Mouse (Mus musculus) WW6 (cell line): ENCODE results near the gene Ciapin1.

Experiments used
- DNase-seq: peaks from one replicate; pipeline ENCODE4 v3.0.0-alpha.2; 2013; ENCODE audit warnings: low read depth, low spot score

Ciapin1 gene

DNA sequence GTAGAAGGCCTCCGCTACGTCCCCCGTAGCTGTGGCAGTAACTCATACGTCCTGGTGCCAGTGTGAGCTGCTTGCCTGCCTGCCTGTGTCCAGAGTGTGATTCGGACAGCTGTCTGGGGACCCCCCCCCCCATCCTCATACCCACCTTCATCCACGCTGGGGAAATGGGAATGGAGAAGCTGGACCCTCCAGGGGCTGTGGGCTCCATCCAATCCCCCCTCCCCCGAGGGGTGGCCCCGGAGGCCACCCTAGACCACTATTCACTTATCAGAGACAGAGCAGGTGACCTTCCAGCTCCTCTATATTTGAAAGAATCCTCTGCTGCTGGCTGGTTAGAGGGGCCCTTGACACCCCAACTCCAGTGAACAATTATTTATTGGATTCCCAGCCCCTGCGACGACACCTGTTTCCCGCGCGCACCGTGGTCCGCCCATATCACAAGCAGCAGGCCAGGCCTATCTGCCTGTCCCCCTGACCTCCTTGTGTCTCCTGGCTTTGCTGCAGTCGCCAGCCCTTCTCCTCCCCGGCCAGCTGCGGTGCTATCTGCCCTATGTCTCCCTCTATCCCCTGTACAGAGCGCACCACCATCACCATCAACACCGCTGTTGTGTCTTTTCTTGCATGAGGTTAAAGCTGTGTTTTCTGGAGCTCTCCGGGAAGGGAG is 57.5 kb downstream of the Ciapin1 start:
- no peak for DNase-seq

DNA sequence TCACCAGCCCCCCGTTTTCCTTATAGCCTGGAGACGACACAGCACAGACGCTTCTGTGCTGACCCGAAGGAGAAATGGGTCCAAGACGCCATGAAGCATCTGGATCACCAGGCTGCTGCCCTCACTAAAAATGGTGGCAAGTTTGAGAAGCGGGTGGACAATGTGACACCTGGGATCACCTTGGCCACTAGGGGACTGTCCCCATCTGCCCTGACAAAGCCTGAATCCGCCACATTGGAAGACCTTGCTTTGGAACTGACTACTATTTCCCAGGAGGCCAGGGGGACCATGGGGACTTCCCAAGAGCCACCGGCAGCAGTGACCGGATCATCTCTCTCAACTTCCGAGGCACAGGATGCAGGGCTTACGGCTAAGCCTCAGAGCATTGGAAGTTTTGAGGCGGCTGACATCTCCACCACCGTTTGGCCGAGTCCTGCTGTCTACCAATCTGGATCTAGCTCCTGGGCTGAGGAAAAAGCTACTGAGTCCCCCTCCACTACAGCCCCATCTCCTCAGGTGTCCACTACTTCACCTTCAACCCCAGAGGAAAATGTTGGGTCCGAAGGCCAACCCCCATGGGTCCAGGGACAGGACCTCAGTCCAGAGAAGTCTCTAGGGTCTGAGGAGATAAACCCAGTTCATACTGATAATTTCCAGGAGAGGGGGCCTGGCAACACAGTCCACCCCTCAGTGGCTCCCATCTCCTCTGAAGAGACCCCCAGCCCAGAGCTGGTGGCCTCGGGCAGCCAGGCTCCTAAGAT is 58.4 kb downstream of the Ciapin1 start:
- no peak for DNase-seq

DNA sequence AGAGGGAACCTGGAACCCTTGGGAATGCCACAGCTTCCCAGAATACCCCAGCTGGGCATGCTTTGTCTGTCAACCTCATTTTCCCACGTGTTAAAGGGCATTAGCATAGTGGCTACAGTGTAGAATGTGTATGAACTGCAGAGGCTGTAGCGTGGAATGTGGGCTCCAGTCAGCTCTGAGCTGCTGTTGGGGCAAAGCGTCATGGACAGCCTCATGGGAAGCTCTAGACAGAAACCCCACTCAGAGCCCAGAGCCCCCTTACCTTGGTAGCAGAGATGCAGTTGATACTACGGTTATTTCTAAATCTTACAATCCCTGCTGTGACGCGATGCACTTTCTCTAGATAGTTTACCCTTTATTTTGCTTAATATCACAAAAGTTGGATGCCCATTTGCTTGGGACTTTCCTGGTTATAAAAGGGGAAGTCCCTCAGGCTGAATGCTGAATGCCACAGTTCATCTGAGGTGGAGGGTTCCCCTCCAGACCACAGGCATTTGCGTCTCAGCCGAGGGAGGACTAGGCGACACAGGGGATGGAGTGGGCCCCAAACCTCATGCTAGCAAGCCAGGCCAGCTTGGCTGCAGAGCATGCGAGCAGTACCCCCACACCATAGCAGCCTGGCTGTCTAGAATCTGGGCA is 59.1 kb downstream of the Ciapin1 start:
- DNase-seq: no peak

DNA sequence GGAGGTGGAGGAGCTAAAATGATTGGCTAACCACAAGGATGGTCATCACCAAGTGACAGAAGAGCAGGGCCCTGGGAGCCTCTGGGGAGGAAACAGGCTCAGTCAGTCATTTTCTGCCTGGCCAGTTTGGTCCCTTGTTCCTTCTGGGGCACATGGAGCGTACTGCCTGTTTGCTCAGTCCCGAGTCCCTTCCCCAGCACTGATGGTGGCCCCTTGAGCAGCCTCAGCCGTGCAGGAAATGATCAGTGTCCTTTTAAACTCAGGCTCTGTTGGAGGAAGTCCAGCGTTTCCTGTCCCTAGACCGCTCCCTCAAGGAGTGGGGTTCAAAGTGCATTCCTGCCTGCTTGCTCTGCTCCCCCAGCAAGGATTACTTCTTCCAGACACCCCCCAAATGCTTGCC is 59.7 kb downstream of the Ciapin1 start:
- no peak for DNase-seq

DNA sequence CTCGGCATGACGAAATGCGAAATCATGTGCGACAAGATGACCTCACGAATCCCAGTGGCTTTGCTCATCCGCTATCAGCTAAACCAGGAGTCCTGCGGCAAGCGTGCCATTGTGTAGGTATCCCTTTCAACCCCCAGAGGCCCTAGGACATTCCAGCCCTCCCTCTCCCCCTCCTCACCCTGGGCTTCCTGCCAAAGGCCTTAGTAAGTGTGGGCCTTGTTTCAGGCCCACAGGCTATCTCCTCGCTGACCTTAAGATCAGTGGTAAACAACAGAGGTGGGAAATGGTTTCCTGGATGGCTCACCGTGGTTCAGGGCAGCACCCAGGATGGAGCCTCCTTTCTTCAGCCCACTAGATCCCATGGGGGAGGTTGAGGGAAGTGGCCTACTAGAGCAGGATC is 60.1 kb downstream of the Ciapin1 start:
- no peak for DNase-seq

DNA sequence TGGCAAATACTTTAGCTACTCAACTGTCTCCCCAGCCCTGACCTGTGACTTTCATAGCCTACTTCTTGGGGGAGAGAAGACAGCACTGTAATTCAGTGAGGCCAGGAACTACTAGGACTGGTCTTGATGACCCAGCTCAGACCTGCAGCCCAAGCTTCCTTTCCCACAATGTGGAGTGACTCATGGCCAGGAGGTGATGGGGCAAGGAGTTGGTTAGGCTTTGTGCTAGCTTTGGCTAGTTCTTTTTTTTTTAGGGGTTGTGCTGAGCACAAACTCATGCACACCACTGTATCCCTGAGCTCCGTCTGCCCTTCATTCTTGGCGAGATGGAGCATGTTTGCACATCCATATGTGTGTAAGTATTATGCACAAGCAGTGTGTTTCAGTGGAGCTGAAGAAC is 61.8 kb downstream of the Ciapin1 start:
- DNase-seq: no peak

DNA sequence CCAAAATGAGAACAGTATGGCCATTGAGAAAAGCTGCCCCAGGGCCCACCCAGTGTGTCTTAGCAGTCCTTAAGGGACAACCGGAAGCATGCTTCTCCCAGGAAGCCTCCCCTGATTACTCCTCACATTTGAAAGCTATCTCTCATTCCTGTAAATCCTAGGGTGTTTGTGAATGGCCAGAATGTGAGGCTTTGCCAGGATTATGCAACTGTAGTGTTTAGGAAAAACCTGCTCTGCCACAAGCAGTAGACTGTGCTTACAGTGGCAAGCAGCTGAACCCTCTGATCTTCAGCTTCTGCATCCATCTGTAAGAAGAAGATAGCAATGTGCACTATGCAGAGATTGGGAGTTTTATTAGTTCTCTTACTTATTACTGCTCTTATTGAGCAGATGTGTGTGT is 63.6 kb downstream of the Ciapin1 start:
- no peak for DNase-seq

DNA sequence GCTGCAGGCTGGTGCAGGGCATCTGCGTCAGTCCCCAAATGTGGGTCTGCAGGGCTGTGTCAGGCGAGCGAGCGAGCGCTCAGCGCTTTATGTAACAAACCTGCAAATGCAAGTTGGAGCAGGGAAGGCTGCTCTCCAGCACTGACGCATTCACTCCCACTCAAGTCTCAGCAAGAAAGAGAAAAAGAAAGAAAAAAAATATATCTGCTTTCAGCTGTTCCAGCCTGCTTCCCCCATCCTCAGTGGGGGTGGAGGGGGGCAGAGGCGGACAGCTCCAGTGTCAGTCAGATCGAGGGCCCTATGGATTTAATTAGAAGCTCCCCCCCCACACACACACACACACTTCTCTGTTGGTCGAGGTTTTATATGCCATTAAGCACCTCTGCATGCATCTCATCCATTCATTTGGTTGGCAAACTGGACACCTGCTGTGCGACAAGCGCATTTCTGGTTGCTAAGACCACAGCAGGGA is 64.4 kb downstream of the Ciapin1 start:
- no peak for DNase-seq

DNA sequence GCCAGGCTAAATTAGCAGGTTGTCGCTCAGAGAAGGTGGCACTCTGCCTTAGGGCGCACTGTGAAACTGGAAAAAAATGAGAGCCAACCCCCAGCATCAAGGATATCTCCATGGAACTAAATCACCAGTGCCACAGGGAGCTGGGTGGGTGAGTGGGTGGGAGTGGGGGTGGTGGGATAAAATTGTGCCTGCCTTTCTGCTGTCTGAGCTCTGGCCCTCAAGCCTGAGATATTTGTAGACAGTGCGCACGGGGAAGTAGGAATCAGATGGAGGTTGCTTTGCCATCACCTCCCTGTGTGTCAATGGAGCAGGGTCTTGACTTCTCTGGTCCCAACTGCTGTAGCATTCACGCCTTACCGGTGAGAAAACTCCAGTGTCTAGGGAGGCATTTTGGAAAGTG is 65.1 kb downstream of the Ciapin1 start:
- DNase-seq: no peak

DNA sequence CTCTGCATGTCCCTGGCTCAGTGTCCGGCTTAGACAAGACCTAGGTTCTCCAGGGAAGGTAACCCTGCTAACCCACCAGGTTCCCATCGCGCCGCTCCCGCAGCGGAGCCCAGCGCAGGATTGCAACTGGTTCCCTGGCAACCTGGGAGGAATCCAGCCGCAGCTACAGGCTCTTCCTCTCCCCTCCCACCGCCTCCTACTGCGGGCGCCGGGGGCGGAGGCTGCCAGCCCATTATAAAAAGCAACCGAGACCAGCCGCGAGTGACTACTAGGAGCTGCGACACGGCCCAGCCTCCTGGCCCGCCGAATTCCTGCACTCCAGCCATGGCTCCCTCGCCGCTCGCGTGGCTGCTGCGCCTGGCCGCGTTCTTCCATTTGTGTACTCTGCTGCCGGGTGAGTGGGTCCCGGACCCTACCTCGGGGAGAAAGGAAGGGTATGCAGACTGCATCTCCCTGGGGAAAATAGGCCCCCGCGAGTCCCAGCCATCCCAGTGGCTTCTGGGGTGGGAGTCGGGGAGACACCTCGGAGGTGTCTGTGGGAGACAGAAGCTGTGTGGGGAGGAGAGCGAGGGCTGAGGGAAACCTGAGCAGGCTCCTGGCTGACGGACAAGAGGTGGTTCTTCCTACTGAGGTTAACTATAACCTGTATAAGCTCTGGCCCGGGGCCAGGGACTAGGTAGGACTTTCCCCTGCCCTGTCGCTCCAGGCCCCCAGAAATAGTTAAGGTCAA is 66.1 kb downstream of the Ciapin1 start, which contains the start of gene Cx3cl1:
TSS of gene Cx3cl1 (plus strand) at position 69 of the 730 bp plus-strand sequence.
- peak; percentile 77 for DNase-seq

DNA sequence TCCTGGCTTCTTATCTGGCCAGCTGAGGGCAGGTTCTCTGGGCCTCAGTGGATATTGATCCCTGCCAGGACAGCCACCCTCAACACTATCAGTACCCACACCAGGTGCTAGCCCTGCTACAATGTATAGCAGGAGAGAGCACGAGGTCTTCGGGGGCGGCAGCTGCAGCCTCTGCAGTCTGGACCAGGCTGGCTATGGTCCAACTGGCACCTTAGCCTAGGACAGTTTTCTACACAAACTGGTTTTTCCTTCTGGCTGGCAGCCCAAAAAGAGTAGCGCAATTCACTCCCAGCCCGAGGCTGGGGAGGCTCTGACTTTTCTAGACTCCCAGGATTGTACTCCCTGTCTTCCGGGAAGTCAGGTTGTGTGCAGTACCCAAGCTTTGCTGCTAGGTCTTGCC is 67.2 kb downstream of the Ciapin1 start:
- no peak for DNase-seq
